Mouse (Mus musculus): Measurements from ENCODE around the gene Ninl. TPM values are rescaled to one million over a fixed set of nuclear protein-coding genes. Genes with fewer than 3 reads are reported as not detected.

The Ninl gene
- polyA plus RNA-seq, 1 experiment from 2014 or later = 19.2 TPM

Other genes starting within 250 kb of the Ninl start
- gene Abhd12, start 134.6 kb downstream of the Ninl start, polyA plus RNA-seq (2014; fragmentation: Nextera tagmentation; extraction: Ambion mirVana) = 35.4 and 37.5 TPM in 2 replicates
- 65.8 and 68.3 TPM in 2 replicates for gene Gins1, start 134.0 kb downstream of the Ninl start, polyA plus RNA-seq (2014; fragmentation: Nextera tagmentation; extraction: Ambion mirVana)
- gene Nanp, start within 50 bp of the Ninl start, polyA plus RNA-seq (2014; fragmentation: Nextera tagmentation; extraction: Ambion mirVana) = 89.3 and 94.7 TPM in 2 replicates
- not detected in 2 replicates for gene Gm14151, start 53.0 kb upstream of the Ninl start, polyA plus RNA-seq (2014; fragmentation: Nextera tagmentation; extraction: Ambion mirVana)
- gene Gm14147, start 58.9 kb upstream of the Ninl start, polyA plus RNA-seq (2014; fragmentation: Nextera tagmentation; extraction: Ambion mirVana) = not detected in 2 replicates